Mouse (Mus musculus) ES-CJ7 (cell line): ENCODE data around the gene Uck1.

Source experiments
- DNase-seq: peaks from one replicate; pipeline ENCODE4 v3.0.0; 2011; ENCODE audit warnings: low read depth, low spot score

Gene Uck1

DNA sequence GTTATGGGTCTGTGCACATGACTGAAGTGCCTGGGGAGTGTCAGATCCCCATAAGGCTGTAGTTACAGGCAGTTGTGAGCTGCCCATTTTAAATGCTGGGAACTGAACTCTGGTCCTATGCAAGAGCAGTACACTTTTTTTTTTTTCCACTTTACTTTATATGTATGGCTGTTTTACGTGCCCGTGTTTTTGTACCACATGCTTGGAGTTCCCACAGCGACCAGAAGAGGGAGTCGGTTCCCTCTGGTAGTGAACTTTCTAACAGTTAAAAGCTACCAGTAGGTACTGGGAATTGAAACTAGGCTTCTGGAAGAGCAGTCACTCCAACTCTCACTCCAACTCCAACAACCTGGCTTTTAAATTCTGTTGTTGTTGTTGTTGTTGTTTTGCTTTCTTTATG lies 676 bp upstream of the Uck1 start:
- DNase-seq = peak; percentile 88

GRCm38 (mm10) chr2:32258887-32259533 lies 949 bp downstream of the Uck1 start:
- DNase-seq = no peak

DNA sequence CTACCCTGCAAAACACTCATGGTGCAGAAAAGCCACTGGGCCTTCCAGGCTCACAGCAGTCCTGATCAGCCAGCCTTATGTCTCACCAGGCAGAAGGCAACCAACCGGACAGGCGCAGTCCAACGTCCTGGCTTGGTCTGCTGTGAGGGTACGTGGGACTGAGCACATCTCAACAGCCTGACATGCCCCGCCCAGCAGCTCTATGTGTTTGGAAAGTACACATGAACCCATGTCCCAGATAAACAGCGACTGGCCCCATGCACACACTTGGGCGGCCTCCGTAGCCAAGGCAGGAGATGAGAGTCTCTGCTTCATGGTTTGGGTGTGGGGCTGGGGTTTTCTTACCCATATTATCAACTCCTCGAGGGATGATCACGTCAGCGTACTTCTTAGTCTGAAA lies 3.7 kb downstream of the Uck1 start:
- no peak for DNase-seq

DNA sequence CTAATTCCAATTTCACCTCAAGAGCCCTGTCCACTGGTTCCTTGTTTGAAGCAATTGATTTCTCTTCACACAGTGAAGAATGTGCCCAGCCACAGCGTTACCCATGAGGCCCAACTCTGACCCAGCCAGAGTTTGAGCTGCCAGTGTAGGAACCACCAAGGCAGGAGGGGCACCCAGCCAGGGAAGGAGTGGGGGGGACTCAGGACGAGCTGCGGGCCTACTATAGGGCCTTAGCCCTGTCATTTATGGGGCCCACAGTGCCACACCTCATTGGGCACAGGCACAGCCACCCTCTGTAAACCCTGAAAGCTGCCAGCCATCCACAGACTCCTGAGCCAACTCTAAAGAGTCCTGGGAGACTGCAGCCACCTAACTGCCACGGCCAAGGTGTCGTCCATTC lies 5.4 kb downstream of the Uck1 start:
- DNase-seq = no peak

- DNase-seq = no peak
Measured at GRCm38 (mm10) chr2:32253352-32253751, 6.6 kb downstream of the Uck1 start.

DNA sequence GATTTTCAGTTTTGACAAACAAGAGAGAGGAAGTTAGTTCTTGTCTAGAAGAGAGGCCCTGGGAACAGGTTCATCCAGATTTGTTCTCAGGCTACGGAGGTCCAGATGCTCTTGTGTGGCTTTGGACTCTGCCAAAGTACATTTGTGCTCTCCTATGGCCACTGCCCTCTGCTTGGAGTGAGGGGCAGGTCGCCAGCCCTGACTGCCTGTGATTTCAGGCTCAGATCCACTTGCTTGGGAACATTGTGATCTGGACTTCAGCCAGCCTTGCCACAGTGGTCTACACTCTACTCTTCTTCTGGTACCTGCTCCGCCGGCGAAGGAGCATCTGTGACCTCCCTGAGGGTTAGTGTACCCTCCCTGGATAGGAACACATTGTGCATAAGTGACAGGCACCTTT lies 7.3 kb downstream of the Uck1 start:
- no peak for DNase-seq

DNA sequence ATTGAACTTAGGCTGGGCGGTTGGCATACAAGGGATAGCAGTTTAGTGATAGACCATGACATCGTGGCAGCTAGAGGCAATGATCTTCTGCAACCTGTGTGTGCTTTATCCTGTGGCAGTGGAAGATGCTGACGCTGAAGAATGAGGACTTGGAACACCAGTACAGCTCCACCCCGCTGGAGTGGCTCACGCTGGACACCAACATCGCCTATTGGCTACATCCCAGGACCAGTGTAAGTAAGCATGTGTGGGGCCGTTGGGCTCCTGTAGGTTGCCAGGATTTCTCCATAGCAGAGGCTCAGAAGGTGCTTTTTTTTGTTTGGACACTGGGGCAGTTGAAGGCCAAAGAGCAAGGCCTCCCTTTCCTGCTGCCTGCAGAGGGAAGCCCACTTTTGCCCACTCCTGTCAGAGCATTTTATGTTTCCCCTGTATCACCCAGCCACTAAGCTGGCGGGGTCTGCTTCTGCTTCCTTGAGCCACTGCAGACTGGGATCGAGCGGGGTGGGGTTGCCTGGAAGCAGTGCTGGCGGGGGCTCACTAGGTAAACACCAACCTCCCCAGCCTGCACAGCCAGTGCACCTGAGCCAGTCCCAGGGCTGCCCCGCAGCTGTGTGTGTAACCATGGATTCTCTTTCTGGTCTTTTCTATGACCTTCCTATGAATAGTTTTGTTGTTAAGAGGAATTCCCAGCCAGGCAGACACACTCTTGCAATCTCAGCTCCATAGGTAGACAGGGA lies 8.0 kb downstream of the Uck1 start:
- DNase-seq = no peak

DNA sequence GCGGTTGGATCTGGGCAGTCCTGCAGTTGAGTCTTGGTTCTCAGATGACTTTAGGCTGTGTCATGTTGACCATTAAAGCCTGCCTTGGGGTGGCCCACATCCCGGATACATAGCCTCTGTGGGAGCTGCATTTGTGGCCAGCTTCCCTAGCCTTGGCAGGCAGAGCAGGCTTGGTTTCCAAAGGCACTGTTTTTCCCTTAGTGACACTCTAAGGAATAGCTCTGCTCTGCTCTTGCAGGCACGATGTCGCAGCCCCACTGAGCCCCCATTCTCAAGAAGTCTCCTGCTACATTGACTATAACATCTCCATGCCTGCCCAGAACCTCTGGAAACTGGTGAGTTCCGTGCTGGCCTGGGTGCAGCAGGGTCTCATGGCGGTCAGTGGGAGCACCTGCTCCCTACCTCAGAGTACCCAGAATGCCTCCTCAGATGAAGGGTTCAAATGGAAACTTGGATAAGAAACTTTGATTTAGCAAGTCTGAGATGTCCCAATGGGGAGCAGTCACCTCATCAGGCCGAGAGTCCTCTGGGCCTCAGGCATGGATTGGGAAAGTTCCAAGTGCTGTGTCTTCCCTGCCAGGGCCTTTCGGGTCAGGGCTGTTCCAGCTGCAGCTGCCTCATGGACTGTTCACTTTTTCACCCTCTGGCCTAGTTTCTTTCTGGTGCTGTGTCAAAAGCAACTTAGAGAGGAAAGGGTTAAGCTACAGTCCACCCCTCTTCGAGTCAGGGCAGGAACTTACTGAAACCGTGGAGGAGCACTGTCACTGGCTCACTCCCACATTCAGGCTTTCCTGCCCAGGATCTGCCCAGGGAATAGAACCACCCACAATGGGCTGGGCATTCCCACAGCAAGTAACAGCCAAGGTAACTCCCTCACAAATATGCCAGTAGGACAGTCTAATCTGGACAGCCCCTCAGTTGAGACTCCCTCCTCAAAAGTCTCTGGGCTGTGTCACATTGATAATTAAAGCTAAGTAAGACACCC lies 11.3 kb downstream of the Uck1 start:
- DNase-seq = no peak

DNA sequence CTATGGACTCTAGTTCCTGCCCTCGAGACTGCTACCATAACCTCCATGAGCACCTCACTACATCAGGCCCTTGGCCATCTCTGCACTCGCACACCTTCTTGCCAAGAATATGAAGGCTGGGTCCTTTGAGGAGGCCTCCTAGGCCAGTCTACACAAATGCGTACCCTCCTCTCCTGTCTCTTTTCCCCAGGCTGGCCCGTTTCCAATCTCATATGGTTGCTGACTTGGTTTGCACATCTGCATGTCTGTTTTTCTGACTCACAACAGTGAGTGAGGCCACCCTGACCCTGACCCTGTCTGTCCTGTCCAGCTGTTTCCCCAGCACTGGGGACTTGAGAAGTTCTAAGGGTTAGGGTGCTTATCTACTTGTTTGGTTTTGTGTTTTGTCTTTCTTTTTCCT lies 13.2 kb downstream of the Uck1 start:
- no peak for DNase-seq

DNA sequence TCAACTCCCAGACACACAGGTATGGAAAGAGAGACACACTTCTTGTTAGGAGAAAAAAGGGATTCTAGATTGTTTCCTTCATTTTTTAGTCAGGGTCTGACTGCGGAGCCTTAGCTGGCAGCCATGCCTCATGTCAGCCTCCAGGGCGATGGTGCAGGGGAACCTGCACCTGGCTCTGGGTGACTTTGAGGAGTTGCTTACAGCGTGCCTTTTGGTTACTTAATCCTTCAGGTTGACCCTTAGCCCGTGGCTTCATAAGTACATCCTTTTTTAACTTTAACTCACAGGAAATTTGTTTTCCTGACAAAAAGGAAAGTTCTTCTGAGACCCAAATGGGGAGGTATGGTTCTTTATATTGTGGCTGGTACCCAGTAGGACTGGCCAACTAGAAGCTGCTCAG lies 17.0 kb downstream of the Uck1 start:
- no peak for DNase-seq

- DNase-seq = peak; percentile 60
Measured at GRCm38 (mm10) chr2:32240591-32240990, 19.4 kb downstream of the Uck1 start.

DNA sequence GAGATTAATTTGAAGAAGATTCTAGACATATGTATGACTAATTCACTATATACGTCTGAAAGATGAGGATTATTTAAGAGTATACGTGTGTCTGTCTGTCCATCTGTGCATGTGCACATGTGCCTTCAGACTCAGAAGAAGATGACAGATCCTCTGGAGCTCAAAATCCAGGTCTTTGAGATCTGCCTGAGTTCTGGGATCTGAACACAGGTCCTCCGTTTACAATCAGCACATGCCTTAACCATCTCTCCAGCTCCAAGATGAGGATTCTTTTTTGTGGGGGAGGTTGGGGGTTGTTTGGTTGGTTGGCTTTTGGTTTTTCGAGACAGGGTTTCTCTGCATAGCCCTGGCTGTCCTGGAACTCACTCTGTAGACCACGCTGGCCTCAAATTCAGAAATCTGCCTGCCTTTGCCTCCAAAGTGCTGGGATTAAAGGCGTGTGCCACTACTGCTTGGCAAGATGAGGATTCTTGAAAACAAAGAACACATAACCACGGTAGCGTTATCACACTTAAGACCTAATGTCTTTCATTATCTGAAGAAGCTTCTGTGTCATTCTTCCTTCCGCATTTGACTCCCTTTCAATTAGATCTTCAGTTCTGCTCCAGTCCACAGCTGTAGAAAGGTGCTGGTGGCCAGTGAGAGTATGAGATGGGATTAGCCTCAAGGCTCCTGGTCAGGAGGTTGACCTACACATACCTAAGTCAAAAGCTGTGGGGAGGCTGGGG lies 21.1 kb downstream of the Uck1 start:
- no peak for DNase-seq

- no peak for DNase-seq
Measured at GRCm38 (mm10) chr2:32237571-32237970, 22.4 kb downstream of the Uck1 start.

- peak; percentile 79 for DNase-seq
Measured at GRCm38 (mm10) chr2:32236760-32237487, 23.0 kb downstream of the Uck1 start.

- DNase-seq = peak; percentile 96
Measured at GRCm38 (mm10) chr2:32235886-32236759, 23.8 kb downstream of the Uck1 start, which contains the start of gene Pomt1. Gene Pomt1 (plus strand): TSS chr2:32236590.

GRCm38 (mm10) chr2:32235433-32235832 lies 24.5 kb downstream of the Uck1 start:
- DNase-seq = no peak

DNA sequence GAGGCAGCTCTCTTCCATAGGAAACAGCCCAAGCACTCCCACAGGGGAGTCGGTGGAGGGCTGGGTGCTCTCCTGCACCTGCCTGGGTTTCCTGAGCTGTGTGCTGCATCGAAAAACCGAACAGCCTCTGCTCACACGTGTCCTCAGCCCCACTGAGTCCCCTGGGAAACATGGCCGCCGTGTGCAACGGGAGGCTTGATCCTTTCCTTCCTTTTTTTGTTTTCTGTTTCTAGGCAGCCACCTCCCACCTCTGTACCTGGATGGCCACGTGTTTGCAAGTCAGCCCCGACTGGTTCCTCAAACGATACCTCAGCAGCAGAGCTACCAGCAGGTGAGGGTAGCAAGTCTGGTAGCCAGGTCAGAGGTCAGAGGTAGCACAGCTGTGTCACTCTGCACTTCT lies 37.9 kb downstream of the Uck1 start:
- DNase-seq = no peak

DNA sequence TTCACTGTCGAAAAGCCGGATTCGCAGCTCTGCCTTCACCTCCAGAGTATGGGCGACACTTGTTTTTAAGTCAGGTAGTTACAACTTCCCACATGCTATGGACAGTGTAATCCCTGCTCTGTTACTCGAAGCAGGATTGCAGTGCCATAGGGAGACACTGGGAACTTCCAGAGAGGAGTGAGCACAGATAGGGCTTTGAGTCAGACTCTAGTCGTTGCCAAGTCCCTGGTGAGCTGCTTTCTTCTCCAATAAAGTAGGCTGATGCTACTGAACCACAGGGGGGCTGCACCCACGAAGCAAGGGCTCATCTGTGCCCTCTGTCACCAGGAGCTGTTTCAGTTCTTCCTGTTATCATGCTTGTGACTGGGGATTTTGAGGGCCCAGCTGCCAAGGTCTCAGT lies 38.4 kb downstream of the Uck1 start:
- no peak for DNase-seq

DNA sequence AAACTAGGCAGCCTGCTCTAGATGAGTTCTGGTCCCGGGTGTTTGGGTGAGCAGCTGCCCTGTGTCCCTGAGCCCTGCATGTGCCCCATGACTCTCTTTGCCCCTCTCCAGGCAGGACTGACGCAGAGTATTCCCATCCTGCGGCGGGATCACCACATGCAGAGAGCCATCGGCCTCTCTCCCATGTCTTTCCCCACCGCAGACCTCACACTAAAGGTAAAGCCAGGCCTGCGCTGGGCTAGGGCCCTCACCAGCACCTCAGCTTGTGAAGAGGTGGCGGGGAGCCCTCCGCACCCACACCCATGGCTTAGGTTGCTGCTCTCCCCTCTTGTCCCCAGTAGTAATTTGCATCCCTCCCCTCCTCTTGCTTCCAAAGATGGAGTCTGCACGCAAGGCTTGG lies 39.0 kb downstream of the Uck1 start:
- DNase-seq = no peak

DNA sequence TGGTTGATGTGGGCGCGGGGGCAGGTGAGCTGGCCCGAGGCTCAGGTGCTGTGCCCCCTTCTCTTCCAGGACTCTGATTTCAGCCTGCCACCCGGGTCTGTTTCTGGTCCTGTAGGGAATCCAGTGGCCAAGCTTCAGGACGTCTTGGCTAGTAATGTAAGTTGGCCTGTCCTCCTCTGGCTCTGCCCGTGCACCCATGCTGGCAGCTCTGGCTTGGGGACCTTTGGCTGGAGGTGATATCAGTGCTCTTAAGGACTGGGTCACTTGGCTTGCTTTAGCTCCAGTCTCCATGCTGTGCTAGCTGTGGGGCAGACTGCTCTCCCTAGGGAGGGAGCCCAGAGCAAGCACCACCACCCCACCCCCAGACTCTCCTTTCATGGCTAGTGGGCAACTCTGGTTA lies 39.9 kb downstream of the Uck1 start:
- DNase-seq = no peak
